Mouse (Mus musculus) adrenal gland, postnatal 10 days (tissue): ENCODE measurements at regions not wholly inside any gene's neighbourhood (a gene's known extent, or its start where the extent isn't known, plus 50 kb on each side); places are given as distances from the start of the nearest gene placed in this dataset.

Experiments used
- DNase-seq: peaks from one replicate; pipeline ENCODE4 v3.0.0; 2021; ENCODE audit warnings: mixed read lengths

DNA sequence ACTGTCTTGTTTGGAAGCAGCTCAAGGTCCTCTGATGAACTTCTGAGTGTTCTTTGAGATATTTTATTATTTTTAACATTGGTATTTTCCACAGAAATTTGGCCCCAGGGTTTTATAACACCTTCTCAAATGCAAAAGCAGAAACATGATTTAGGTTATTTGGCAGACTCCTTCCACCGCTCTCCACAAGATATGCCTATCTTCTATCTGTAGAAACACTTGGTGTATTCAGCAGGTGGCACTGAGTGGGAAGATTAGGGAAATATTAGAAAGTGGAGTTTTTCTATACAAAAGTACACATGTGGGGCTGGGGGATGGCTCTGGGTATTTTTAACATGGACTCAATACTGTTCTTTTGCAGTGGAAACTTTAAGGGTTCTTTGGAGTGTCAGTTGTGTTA is 475.3 kb downstream of the Dach1 start:
- DNase-seq: no peak

DNA sequence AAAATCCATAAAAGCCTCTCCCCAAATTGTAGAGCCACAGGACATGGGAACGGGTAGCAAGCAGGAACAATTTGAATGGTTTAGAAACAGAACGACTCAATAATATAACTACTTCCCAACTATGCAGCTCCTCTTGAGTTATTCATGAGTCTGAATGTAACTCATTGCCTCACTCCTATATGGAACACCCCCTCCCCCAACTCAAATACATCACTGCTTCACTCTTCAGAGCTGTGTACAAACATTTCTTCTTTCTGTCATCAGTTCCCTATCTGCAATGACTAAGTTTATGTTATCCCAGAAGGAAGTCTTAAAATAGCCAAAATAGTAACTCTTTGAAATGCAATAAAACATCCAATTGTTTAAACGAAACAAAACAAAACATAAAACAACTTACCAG is 484.9 kb downstream of the Dach1 start:
- no peak for DNase-seq

DNA sequence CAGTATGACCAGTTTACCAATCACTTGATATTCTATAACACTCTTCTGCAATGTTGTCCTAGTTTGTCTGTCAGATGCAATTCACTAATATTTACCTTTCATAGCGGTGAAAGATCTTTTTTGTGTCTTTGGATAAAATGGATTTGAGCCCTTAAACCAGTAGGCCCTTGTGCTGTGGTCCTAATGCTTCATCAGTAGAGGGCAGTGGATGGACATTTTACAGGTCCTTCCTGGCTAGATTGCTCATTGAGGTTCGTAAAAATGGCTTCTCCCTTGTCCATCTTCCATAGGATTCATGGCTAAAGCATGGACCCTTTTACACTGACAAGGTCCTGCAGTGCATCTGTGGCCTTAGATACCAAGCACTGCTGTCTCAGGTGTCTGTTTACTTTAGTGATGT is 501.8 kb downstream of the Dach1 start:
- DNase-seq: no peak

DNA sequence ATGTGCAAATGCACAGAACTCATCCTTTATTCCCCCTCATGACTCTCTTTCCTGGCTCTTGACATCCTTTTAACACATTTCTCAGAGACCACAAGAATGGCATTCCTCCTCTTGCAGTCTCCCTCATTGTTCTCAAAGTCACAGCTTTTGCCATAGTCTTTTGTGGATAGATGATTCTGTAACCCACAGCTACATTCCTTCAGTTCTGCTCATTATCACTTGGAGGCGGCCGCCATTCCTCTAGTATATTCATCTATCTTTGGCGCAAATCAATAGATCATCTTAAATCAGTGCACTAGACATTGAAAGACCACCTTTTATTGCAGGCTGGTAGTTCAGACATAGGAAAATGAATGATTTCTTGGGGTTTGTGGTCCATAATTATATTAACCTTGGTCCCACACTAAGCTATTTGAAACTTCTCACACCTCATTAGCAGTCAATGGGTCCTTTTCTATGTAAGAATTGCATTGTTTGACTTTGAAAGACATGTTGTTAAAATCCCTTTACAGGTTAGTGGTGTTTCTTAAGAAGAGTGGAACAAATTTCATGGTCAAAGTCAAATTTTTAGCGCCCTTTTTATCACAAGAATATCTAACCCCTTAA is 531.3 kb downstream of the Dach1 start:
- no peak for DNase-seq

DNA sequence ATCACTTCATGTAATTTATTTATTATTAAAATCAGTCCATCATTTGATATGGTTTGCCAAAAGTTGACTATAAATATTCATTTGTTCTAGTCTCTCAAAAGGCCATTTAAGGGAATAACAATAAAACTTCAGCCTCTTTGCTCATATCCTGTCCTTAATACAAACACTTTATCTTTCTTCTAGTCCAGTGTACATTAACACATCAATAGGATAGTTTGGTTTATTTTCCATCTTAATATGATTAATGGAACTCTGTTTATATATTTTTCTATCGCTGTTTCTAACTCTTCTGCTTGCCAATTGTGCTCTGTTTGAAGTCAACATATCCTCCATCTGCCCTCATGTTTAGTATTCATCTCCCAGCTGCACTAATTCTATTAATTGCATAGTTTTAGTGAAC is 558.1 kb downstream of the Dach1 start:
- DNase-seq: no peak

DNA sequence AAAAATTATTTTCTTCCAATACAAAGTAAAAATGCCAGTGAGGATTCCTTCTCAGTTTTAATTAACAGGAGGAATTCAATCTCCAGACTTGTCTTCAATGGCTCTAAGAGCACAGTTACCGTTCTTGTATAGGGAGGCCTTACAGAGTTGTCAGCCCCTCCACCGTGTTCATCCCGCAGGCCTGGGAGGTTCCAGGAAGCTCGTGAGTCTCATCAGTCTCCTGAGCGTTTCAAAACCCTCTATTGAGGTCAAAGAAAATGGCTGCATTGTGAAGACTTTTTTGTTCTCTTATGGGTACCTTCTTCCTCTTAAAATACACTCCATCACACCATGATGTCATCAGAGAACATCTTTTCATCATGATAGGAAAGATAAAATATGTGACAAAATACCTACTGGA is 572.9 kb downstream of the Dach1 start:
- DNase-seq: no peak

DNA sequence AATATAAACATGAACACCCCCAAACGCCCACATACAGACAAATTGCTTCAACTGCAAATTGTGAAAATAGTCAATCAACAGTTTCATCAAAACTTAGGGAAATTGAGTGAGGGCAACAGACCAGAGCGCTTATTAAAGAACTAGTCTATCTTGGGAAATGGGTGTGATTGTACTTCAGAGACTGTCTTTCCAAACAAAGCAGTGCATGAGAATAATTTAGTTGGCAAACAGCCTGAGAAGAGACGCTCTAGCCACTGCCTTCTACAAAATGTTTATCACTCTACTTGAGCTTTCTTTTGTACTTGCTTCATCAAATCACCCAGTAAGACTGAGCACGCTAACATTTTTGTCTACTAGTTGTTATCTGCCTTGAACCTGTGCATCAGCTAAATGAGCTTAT is 581.0 kb downstream of the Dach1 start:
- no peak for DNase-seq

DNA sequence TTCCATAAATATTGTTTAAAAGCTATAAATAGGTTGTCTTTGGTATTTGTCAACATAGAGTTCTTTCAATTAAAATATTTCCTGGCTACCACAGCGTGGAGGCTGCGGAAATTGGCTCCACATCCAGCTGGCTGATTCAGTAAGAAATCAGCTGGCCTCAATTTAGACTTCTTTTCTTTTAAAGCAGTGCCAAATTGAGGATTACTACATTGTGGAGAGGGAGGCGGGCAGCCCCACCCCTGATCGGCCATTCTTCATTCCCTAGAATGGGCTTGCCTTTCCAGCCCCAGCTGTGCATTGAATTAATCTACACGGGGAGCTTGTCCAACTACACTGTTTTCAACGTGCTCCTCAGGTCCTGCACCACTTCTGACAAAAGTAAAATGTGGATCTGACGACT is 581.4 kb downstream of the Dach1 start:
- peak; percentile 11 for DNase-seq

DNA sequence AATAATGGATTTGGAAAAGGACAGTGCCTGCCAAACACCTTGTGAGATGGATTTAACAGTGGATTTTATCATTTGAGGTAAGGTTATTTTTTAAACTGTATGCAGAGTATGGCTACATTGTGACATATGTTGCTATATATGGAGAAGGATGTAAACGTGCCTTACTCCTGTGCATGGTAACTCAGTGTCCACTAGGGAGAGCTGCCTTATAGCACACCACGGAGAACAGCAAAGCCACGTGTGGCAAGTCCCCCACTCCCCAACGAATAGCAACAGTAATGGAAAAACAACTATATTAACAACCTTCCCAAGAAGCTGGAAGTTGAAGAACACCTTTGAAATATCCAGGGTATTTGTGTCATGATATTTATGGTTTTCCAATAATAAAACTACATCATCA is 582.6 kb downstream of the Dach1 start:
- no peak for DNase-seq

DNA sequence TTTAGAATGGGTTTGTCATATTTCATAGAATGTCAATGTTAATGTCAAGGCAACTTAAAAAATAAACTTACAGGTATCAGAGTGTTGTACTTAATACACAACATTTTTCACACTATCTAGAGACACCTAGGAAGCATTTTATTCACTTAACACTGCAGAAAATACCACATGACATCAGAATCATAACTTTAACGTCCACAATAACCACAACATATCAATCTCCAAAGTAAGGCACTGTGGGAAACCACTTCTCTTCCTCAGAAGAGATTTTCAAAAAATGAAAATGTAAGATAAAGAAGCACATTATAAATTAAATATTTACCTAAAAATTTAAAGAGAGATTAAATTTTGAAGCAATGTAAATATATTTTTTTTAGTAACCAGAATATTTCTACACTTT is 599.3 kb downstream of the Dach1 start:
- DNase-seq: no peak

DNA sequence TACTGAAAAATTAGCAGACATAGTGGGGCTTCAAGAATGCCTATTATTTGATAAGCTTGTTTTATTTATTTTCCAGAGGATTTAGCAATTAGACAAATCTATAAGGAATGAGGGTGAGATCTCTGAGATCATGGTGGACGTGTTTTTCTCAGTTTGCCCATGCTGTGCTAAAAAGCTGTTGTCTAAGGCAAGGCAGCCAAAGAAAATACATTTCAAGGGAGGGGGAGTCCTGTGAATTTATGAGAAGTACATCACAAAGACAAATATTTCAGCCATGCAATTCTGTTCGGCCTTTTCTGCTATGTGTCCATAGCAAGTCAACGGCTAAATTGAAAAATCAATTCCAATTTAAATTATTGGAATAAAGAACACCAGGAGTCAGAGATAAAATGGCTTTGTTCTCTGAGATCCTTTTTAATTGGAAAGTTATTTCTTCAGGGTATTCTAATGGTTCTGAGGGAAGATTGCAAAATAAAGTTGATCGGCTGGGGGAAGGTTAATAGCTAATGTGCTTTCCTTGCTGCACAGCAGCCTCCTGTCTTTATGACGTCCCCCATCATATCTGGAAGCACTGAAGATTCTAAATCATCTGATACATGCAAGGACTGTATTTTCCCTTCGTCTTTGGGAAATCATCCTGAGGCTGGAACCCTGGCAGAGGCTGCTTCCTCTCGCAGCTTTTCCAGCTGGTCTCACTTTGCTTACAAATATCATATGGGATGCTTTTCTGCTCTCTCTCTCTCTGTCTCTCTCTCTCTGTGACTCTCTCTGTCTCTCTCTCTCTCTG is 609.3 kb downstream of the Dach1 start:
- DNase-seq: no peak

DNA sequence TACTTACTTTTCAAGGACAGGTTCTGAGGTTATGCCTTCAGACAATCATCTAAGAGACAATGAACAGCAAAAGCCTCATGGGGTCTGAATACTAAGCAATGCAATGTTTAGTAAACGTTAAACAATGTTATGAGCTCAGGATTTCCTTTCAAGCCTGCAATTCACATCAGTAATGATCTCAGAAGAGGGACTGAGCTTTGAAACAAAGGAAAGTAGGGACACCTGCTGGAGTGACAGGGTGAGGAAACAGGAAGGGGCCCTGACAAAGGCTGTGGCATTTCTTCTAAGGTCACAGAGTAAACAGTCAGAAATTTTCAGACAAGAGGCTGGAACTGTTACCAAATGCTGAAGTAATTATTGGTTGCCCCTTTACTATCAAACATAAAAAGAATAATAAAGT is 610.0 kb downstream of the Dach1 start:
- no peak for DNase-seq

DNA sequence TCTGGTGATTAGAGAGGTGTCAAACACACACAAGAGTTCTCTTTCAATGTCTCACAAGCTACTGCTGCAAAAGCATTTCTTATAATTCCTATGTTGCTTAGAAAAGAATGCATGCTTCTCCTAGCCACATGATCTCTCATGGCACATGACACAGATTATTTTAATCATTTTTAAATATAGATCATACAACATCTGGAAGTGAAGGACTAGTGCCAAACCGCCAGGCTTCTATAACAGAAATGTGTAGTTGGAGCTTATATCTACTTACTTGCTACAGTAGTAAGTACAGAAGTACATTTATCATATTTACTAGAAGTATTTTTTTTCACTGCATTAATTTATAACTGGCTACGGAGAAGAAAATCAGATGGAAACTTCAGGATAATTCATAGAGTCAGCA is 611.3 kb downstream of the Dach1 start:
- DNase-seq: no peak

DNA sequence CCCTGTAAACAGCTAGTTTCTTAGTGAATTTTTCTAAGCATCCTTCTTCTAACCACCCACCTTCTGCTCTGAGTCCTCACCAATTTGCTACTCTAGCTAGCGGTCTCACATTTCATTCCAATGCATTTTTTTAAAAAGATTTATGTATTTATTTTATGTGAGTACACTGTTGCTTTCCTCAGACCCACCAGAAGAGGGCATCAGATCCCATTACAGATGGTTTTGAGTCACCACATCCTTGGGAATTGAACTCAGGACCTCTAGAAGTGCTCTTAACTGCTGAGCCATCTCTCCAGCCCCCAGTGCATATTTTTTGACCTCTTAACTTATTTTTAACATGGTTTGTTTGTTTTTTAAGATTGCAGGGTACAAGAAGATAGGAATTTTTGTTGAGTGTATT is 611.7 kb downstream of the Dach1 start:
- no peak for DNase-seq

DNA sequence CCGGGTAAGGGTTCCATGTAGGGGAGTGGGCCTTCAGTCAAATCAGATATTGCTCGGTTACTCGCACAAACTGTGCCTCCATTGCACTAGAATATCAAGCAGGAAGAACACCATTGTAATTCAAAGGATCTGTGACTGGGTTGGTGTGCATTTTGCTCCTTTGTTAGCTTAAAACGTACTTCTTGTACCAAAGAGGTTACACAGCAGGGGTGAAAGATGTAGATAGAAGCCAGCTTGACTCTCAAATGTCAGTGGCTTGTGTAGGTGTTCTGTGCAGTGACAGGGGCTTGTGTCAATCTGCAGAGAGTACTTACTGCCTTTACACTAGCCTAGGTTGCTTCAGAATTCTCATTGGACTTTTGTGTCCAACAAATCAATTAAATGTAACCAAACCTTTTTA is 623.3 kb downstream of the Dach1 start:
- DNase-seq: no peak

DNA sequence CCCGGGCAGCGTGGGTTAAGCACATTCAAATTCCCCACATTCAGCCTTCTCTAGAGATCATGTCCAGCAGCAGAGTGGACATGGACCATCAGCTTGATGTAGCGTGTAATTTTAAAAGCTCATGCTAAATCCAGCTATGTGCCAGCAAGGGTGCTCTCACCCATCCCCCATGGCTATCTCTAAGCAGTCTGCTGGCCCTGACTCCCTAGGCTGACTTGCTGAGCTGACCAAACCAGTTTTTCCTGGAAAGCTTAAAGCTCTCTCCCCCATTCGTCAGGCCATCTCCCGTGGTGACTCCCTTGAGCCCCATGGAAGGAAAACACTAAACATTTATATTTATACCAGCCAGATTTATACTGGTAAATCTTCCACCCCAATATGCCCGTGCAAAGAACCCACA is 625.3 kb downstream of the Dach1 start:
- DNase-seq: no peak

DNA sequence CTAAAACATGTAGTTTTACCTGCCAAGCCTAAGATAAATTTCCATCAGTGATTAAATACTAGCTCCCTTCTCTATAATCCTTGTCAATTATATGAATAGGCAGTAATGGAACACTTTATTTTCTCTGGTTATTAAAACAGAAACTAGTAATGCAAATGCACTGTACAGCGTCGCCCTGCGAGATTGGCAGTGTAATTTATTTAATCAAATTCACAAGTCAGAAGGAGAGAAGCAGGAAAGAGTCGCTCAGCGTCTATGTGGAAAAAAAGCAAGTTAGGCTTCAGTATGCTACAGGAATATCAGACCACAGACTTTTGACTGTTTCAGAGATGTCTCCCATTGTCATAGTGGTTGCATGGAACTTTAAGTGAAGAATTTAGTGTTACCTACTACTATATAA is 632.6 kb downstream of the Dach1 start:
- DNase-seq: no peak

DNA sequence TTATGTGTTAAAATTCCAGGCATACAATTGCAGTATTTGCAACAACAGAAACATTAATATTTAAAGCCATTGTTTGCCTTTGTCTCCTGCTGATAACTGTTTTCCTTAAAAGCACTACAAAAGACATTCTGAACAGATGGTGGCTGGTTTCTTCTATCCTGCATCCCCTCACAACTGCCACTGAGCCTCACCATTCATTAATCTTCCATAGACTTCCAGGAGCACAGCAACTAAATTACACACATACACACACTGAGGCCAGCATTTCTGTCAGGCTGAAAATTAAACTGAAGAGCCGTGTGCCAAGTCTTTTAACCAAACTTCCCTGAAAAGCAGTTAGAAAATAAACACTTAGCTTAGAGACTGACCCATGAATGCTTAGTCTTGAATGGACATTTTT is 658.2 kb downstream of the Dach1 start:
- DNase-seq: no peak

DNA sequence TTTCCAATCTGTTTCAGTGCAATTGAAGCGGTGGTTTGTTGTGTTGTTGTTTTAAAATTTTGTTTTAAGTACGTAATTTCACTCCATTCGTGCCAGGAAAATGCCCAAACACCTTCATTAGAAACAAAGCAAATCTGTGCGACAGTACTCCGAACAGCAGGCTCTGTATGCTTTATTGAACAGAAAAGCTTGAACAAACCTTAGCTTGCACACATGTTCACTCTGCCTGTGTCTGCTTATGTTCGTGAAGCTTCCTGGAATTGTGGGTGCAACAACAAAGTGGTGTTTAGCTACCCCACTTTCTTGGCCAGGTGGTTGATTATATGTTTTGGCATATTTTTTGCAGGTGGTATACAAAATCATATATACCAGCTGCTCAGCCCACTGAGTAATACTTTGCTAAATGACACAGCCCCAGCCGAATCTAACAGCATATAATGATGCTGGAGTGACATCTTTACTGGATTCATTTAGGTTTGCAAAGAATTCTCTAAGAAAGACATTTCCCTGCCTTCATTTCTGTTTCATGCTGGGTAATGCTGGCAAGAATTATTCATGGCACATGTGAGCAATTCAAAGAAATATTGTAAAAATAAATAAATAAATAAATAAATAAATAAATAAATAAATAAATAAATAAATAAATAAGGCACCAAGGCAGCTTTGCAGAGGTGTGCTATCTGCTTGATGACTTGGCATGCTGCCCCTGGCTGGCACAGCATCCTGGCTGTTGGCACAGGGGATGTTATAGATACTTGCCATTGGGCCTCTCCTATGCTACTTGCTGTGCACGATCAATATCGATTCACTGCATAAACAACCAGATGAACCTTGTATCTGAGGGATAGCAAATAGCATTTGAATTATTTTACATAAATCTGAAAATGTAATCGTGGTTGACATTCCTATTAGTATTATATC is 679.9 kb downstream of the Dach1 start:
- no peak for DNase-seq

DNA sequence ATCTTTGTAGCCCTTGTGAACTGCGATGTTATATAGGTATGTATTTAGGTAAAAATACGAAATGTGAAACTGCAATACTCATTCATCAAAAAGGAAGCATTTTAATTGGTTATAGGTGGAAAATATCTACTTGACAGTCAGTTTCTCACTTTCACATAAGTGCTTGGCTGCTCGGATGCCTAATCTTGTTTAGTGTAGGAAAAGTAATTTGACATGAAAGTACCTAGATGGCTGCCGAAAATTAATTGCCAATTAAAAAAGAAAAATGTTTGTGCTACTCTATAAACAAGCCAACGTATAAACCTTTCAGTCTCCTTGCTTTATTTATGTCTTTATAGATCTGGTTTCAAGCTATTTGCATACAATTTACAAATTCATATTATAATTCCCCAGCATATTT is 691.3 kb downstream of the Dach1 start:
- DNase-seq: no peak

DNA sequence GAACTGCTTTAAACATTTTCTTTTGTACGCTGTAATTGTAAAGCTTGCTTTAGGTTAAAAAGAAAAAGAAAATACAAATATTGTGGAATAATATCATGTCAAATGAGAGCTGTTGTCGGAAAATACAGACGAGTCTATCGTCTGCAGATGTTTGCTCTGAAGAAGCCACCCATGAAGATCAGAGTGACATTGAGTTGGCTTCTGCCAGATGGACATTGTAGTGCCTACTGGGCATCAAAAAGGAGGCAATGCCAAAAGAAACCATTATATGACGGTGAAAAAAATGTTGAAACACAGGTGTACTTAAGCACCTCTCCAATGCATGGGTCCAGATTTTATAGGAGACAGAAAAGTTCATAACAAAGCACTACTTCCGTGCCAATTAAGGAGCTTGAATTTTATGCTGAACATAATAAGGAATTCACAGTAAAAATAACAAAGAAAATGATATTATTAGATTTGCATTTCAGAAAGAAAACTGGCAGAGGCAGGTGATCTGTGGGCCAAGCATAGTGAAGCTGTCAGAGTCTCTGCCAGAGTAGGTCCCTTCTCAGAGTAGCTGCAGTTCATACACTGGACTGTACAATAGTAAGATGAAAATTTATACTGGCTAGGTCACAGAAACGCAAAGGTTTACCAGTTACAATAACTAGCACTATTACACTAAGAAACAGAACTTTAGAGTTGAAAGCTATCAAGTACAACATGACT is 718.9 kb downstream of the Dach1 start:
- DNase-seq: no peak

DNA sequence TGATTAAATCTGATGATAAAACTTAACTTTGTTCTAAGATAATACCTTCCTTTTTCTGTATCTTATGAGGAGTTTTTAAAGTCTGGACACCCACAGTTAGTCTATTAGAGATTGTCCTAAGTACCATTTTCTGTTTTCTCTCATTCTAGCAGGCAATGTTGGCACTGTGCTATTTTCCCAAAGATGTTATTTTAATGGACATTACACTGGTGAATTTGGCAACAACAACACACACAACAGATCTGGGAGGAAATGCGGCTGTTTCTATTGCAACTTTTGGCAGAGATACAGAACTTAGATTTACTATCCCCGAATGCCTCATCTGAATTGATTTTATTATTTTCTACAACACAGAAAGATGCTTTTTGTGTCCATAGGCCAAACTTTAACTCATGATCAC is 720.9 kb downstream of the Dach1 start:
- DNase-seq: no peak

DNA sequence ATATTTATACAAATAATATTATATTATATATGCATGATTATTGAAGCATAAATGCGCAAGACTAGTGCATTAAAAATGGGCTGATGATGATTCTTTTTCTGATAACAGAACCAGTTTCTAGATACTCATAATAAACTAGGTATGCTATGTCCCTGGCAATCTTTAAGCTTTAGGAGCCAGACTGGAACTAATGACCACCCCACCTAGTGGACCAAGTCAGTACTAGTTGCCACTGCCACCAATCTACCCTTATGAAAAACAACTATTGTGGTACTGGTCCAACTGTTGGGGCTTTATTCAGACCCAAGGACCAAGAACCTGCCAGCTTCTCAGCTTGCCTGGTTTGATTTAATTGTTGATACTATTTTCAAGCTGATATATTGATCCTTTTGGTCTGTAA is 722.8 kb downstream of the Dach1 start:
- DNase-seq: no peak
